Mouse (Mus musculus) gastrocnemius, postnatal 36 days (tissue): ENCODE measurements around the gene 1700019N19Rik. TPM values are rescaled to one million over a fixed set of nuclear protein-coding genes. Genes with fewer than 3 reads are reported as not detected.

Experiments used
- total RNA-seq, 2 experiments: library from RNA; stranded (reverse); gene quantifications; 2 replicates each; pipeline ENCODE4 v1.2.3; 2021

1700019N19Rik gene
- total RNA-seq, 2 experiments from 2014 or later: not detected

Other genes with a start within 250 kb of the 1700019N19Rik start
- not detected for gene Pnlip, start 142.0 kb downstream of the 1700019N19Rik start, total RNA-seq
- not detected for gene Pnliprp1, start 65.6 kb downstream of the 1700019N19Rik start, total RNA-seq
- gene Pnliprp2, start 34.7 kb downstream of the 1700019N19Rik start, total RNA-seq: not detected
- gene Eno4, start 149.0 kb upstream of the 1700019N19Rik start, total RNA-seq: not detected
- 1 to 10 TPM; 4.0 to 6.4 TPM for gene Hspa12a, start 149.2 kb upstream of the 1700019N19Rik start, total RNA-seq